Mouse (Mus musculus) embryonic facial prominence, embryonic 10.5 days (tissue): Measurements from ENCODE around the gene Fam178b. TPM values are rescaled to one million over a fixed set of nuclear protein-coding genes. Genes with fewer than 3 reads are reported as not detected.

ENCODE experiments used
- DNase-seq: peaks from one replicate; pipeline ENCODE4 v3.0.0-alpha.2; 2017; ENCODE audit warnings: low spot score
- H3K27ac ChIP-seq: fragments of 300-500 bp; sonication (generic); replicated peaks from 2 replicates; pipeline ENCODE4 v1.5.1; 2016; ENCODE audit warnings: mild to moderate bottlenecking
- H3K27me3 ChIP-seq: fragments of 300-500 bp; sonication (generic); replicated peaks from 2 replicates; pipeline ENCODE4 v1.6.1; 2016; ENCODE audit warnings: low read depth, mild to moderate bottlenecking; ENCODE audit not compliant: poor library complexity, severe bottlenecking
- H3K36me3 ChIP-seq: fragments of 300-500 bp; sonication (generic); replicated peaks from 2 replicates; pipeline ENCODE4 v1.6.1; 2016; ENCODE audit warnings: mild to moderate bottlenecking, moderate library complexity
- H3K4me1 ChIP-seq: fragments of 300-500 bp; sonication (generic); 2 replicates; pipeline ENCODE4 v1.6.1; 2016
- H3K4me3 ChIP-seq: fragments of 300-500 bp; sonication (generic); 2 replicates; pipeline ENCODE4 v1.5.1; 2016; ENCODE audit warnings: mild to moderate bottlenecking, moderate library complexity
- H3K9me3 ChIP-seq: fragments of 300-500 bp; sonication (generic); 2 replicates; pipeline ENCODE4 v1.6.1; 2016; ENCODE audit warnings: mild to moderate bottlenecking
- WGBS: fragments of 180-500 bp; shearing (Covaris S2); methylation state at CpG from one replicate; pipeline ENCODE4 v1.1.7; 2016; 5-methylcytosine and 5-hydroxymethylcytosine counted together
- polyA plus RNA-seq: library from polyadenylated mRNA; unstranded; fragments of >200 nt; fragmentation: Nextera tagmentation; extraction: Ambion mirVana; gene quantifications from 2 replicates; pipeline ENCODE4 v1.2.1, GENCODE M21; 2016

Gene Fam178b
- polyA plus RNA-seq, 1 experiment from 2014 or later: 0.65 TPM

DNA sequence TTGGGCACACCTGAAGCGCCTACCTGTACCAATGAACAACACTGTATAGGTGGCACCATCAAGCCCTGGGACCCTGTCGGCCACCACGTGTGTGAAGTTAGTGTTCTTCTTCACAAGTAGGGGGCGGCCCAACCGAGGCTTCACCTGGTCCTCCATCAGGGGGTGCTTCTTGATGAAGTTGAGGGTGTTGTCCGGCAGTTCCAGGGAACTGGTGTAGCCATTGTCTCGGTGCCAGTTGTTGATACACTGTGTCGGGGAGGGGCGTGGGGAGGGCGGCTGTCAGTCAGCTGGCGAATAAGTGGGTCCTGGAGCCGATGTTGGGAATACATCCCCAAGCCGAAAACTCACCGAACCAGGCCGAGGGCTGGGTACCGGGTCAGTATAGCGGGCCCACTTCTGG lies 131.1 kb downstream of the Fam178b start:
- whole genome bisulfite sequencing: 88% methylated on average over 17 of the region's 17 CpGs
- Histone ChIP-seq H3K27ac (no peak overlapping the region), H3K36me3 (peaks cover 80% of the 10 kb centered on the region), H3K4me3 (no peak overlapping the region), H3K27me3 (no peaks in the 10 kb centered on the region), H3K9me3 (no peaks in the 10 kb centered on the region), H3K4me1 (peaks cover 69% of the 10 kb centered on the region)
- no peak for DNase-seq

DNA sequence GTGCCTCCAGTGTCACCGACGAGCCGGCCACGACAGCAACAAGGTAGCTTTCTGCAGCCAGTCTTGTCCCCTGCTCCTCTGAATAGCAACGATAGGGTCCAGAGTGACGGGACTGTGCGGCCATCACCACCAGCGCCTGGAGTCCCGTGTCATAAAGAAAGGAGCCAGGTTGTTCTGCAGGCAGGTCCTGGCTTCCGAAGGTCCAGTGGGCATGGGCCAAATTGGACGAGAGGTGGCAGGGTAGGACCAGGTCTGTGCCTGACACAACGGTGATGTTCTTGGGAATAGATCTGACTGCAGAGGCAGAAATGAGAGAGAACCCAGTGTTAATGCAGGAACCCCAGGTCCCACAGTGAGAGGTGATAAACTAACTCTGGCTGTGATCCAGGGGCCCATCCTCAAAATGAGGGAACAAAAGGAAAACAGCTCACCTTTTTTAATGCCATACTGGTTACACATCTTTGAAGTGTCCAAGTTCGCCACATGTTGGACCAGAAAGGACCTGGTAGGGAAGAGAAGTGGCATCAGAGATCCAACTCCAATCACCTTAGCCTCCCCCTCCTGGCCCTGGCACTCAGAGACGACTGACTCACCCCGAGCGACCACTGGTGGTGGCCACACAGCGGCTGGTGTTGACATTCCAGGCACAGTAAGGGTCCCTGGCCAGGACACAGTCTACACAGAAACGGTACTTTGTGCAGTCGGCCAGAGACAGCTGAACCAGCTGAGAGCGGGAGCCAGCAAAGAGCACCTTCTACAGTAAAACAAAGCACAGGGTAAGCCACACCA lies 132.7 kb downstream of the Fam178b start:
- peak overlapping the region; percentile 0; the same call in 1 of the 2 replicates for H3K4me3 ChIP-seq
- no peaks in the 10 kb centered on the region for H3K27me3 ChIP-seq
- 79% methylated on average over 20 of the region's 20 CpGs for WGBS
- H3K4me1 ChIP-seq: peaks cover 73% of the 10 kb centered on the region
- H3K9me3 ChIP-seq: no peaks in the 10 kb centered on the region
- peaks cover 74% of the 10 kb centered on the region for H3K36me3 ChIP-seq
- H3K27ac ChIP-seq: no peak overlapping the region
- no peak for DNase-seq

DNA sequence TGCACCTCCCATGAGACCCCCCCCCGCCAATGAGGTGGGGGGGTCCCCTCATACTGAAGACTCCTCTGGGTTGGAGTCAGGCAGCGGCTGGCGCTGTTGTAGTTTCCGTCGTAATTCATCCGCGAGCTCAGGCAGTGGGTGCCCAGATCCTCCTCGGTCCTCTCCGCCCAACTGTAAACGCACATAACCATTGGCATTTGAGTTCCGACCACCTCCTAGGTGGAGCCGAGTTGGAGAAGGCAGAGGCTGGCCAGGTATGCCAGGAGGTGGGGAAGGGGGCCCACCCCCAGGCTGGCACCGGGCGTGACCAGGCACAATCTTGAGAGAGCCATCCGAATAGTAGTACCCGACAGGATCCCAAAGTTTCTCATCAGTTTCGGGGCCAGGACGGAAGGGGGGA lies 133.5 kb downstream of the Fam178b start:
- Histone ChIP-seq H3K9me3 (no peaks in the 10 kb centered on the region), H3K36me3 (peaks cover 66% of the 10 kb centered on the region), H3K4me1 (peaks cover 65% of the 10 kb centered on the region), H3K27me3 (no peaks in the 10 kb centered on the region), H3K27ac (no peak overlapping the region), H3K4me3 (peak overlapping the region; percentile 0; the same call in 1 of the 2 replicates)
- 89% methylated on average over 18 of the region's 18 CpGs for WGBS
- DNase-seq: no peak

DNA sequence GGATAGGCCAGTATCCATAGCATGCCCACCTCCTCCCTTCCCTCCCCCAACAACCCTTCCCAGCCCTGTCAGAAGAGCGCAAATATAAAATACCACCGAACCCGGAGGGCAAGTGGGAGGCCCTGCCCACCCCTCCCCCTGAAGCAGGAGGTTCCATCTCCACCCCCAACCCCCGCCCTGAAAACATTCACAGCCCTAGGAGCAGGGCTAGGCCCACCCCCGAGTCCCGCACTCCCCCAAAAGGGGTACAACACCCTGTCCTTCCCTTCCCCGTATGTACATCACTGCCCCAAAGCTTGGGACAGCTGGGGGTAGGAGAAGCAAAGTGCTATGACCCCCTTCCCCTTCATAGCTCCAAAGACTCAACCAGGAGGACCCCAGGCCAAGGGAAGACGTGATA lies 134.2 kb downstream of the Fam178b start:
- Histone ChIP-seq H3K9me3 (no peaks in the 10 kb centered on the region), H3K27me3 (no peaks in the 10 kb centered on the region), H3K27ac (no peak overlapping the region), H3K36me3 (peaks cover 59% of the 10 kb centered on the region), H3K4me3 (peak overlapping the region; percentile 30; the same call in 1 of the 2 replicates), H3K4me1 (peaks cover 58% of the 10 kb centered on the region)
- 56% methylated on average over 8 of the region's 8 CpGs for WGBS
- no peak for DNase-seq

DNA sequence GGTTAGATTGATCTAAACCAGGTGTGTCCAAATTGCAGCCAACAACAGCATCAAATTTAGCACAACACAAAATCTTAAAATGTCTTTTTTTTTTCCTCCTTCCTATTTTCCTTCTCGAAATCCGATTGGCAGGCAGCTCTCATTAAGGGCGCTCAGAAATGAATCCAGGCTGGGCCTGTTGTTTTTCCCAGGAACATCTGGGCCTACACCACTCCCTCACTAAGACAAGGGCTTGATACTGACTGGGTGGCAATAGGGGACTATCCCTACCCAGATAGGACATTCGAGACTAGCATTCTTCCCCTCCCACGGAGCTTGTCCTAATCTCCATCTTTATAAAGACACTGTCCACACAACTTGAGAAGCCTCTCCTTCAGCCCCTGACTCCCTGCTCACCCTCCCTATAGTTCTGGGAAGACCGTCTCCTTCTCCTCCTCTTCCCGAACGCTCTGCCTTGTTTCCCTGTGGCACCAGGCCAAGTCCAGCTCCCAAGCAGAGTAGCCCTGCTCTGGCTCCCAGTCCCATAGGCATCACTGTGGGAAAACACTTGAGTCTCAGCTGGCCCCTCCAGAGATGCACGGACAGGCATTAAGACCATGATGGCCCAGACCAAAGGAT lies 134.9 kb downstream of the Fam178b start:
- peaks cover 52% of the 10 kb centered on the region for H3K36me3 ChIP-seq
- H3K27ac ChIP-seq: peak overlapping the region; percentile 89
- 48% methylated on average over 9 of the region's 9 CpGs for WGBS
- H3K4me3 ChIP-seq: peak overlapping the region; percentile 72; the same call in 1 of the 2 replicates
- H3K4me1 ChIP-seq: peaks cover 55% of the 10 kb centered on the region
- DNase-seq: peak; percentile 30
- H3K9me3 ChIP-seq: no peaks in the 10 kb centered on the region
- no peaks in the 10 kb centered on the region for H3K27me3 ChIP-seq

DNA sequence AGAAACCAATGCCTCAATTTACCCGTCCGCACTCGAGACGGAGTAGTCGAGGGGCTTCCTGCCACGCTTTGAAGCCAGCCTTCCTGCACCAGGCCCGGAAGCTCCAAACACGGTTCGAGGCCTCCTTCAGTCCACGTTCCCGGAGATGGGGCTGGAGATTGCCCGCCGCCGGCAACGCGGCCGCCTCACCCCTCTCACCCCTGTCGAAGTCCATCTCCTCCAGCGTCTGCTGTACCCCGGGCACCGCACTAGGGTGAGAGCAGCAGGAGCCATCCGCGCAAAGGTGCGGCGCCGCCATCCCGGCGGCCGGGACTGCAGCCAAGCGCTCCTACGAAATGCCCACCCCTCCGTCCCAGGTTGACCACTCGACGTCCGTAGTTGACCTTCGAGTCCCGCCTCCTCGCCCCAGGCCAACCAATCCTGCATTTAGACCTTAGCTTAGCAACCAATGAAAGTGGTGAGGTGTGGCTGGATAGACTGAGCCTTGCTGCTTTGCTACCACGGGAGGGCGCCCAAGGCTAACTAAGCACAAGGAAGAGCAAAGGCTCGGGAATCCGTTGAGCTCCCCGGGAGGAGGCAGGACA lies 136.0 kb downstream of the Fam178b start, which contains the start of gene Ankrd39:
Ankrd39 (minus strand) TSS at position 558 of the 584 bp plus-strand sequence.
- WGBS: under 1% methylated on average over 43 of the region's 43 CpGs
- Histone ChIP-seq H3K36me3 (peaks cover 50% of the 10 kb centered on the region), H3K9me3 (no peaks in the 10 kb centered on the region), H3K27ac (peak within 1 kb of the TSS; percentile 89), H3K4me3 (peak within 1 kb of the TSS; percentile 72), H3K4me1 (peaks cover 55% of the 10 kb centered on the region), H3K27me3 (no peaks in the 10 kb centered on the region)
- peak; percentile 98 for DNase-seq

DNA sequence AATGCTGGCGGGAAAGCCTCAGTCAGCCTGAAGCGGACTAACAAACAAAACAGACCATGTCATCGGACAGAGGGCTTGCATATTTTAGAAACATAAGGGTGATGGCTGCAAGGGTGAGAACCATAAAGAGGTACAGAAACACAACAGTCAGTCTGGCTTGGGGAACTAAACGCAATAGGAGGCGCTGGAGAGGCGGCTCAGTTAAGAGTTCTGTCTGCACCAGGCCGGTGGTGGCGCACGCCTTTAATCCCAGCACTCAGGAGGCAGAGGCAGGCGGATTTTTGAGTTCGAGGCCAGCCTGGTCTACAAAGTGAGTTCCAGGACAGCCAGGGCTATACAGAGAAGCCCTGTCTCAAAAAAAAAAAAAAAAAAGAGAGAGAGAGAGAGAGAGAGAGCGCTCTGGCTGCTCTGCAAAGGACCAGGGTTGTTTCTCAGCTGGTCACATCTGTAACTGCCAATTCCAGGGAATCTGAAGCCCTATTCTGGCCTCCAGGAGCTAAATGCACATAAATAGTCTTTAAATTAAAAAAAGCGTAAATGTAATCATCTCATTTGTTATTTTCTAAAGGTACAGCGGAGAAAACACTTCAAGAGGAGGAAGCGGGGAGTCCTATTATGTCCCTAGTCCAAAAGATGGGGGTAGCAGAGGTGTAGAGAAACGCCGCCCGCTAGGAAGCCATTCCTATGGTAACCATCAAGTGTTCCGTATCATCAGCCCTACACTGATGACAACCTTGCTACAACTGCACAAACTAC lies 137.0 kb downstream of the Fam178b start:
- Histone ChIP-seq H3K27ac (no peak overlapping the region; the same call in 1 of the 2 replicates), H3K4me1 (peaks cover 54% of the 10 kb centered on the region), H3K27me3 (no peaks in the 10 kb centered on the region), H3K36me3 (peaks cover 50% of the 10 kb centered on the region), H3K9me3 (no peaks in the 10 kb centered on the region), H3K4me3 (peak overlapping the region; percentile 72)
- WGBS: 73% methylated on average over 19 of the region's 19 CpGs
- no peak for DNase-seq

DNA sequence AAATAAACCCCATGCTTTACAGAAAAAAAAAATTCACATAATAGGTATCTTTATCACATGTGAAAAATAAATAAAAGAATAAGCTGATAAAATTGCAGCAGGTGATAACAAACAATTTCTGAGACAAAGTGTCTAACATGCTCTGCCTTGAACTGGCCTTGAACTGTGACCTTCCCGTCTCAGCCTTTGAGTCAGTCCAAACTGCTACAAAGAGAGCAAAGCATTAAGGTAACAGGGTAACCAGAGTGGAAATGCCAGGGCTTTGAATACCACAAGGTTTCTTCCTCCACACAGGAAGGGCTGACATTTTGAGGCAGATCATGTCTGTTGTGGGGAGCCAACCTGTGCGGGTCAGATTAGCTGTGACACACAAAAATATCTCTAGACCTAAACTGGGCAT lies 137.6 kb downstream of the Fam178b start:
- Histone ChIP-seq H3K9me3 (no peaks in the 10 kb centered on the region), H3K27ac (no peak overlapping the region), H3K4me1 (peaks cover 49% of the 10 kb centered on the region), H3K27me3 (no peaks in the 10 kb centered on the region), H3K36me3 (peaks cover 49% of the 10 kb centered on the region), H3K4me3 (no peak overlapping the region)
- DNase-seq: no peak
- 79% methylated on average over 2 of the region's 2 CpGs for WGBS

DNA sequence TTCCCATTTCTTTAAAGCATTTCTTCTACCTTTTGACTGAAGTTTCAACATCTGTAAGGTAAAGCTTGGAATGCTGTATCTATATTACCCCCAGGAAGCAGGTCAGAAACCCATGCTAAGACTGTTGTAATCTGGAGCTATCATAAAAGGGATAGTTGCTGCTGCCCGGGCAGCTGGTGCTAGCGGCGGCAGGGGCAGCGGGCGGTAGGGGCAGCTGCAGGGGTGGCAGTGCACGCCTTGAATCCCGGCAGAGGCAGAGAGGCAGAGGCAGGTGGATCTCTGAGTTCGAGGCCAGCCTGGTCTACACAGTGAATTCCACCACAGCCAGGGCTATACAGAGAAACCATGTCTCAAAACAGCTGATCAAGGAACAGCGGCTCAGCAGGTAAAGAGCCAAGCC lies 140.1 kb downstream of the Fam178b start:
- Histone ChIP-seq H3K4me1 (peaks cover 31% of the 10 kb centered on the region), H3K27me3 (no peaks in the 10 kb centered on the region), H3K36me3 (peaks cover 45% of the 10 kb centered on the region), H3K4me3 (no peak overlapping the region), H3K27ac (no peak overlapping the region), H3K9me3 (no peaks in the 10 kb centered on the region)
- no peak for DNase-seq
- 95% methylated on average over 9 of the region's 9 CpGs for WGBS

DNA sequence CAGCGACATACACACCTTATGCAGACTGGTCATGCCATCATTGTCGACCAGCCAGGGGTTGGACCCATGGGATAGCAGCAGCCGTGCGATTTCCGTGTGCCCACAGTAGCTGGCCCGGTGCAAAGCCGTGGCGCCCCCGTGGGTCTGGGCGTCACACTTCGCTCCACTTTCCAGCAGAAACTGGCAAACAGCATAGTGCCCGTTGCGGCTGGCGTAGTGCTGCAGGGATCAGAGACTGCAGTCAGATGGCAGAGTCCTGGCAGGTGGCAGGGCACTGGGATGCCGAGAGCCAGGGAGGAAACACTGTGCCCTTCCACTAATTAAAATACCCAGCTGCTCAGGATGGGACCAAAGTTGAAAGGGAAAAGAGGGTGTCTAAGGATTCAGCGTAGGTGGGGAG lies 141.1 kb downstream of the Fam178b start:
- Histone ChIP-seq H3K36me3 (peaks cover 48% of the 10 kb centered on the region), H3K27ac (no peak overlapping the region), H3K4me1 (peaks cover 21% of the 10 kb centered on the region), H3K9me3 (no peaks in the 10 kb centered on the region), H3K27me3 (no peaks in the 10 kb centered on the region), H3K4me3 (no peak overlapping the region)
- DNase-seq: no peak
- WGBS: 93% methylated on average over 16 of the region's 16 CpGs

DNA sequence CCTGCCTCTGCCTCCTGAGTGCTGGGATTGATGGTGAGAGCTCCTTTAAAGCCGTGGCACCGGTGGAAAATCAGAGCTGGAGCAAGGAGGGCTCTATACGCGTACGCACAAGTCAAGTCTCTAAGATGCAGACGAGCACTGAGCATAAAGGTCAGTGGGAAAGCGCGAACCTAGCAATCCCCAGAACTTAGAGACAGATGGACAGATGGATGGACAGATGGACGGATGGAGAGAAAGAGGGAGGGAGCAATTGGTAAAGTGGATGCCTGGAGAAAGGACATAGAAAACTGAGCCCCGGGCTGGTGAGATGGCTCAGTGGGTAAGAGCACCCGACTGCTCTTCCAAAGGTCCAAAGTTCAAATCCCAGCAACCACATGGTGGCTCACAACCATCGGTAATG lies 142.2 kb downstream of the Fam178b start:
- Histone ChIP-seq H3K4me3 (no peak overlapping the region), H3K27me3 (no peaks in the 10 kb centered on the region), H3K36me3 (peaks cover 48% of the 10 kb centered on the region), H3K9me3 (no peaks in the 10 kb centered on the region), H3K4me1 (peaks cover 19% of the 10 kb centered on the region), H3K27ac (no peak overlapping the region)
- DNase-seq: no peak
- 91% methylated on average over 12 of the region's 12 CpGs for WGBS

DNA sequence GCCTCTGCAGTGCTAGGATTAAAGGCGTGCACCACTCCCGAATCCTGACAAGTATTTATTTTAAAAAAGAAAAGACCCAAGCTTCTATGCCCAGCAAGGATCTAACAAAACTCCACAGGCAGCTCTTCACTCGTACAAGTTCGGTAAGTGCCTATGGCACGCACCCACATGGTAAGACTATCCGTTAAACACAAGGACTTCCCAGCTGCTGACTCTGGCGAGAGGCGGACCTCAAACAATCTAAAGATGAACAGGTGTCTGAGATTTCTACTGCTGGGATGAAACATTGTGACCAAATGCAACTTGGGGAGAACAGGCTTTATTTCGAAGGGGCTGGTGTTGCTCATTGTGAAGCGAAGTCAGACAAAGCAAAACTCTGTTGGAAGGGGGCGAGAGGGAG lies 142.9 kb downstream of the Fam178b start:
- DNase-seq: no peak
- Histone ChIP-seq H3K27me3 (no peaks in the 10 kb centered on the region), H3K4me3 (no peak overlapping the region), H3K27ac (no peak overlapping the region), H3K9me3 (no peaks in the 10 kb centered on the region), H3K36me3 (peaks cover 48% of the 10 kb centered on the region), H3K4me1 (peaks cover 18% of the 10 kb centered on the region)
- WGBS: 93% methylated on average over 11 of the region's 11 CpGs
